Mouse (Mus musculus): ENCODE data around the gene Sh3rf3. TPM values are rescaled to one million over a fixed set of nuclear protein-coding genes. Genes with fewer than 3 reads are reported as not detected.

Gene Sh3rf3
- total RNA-seq (2015; ENCODE audit: low replicate concordance) (not detected in 2 replicates), total RNA-seq (2017; ENCODE audit: low replicate concordance) (not detected in 2 replicates)

DNA sequence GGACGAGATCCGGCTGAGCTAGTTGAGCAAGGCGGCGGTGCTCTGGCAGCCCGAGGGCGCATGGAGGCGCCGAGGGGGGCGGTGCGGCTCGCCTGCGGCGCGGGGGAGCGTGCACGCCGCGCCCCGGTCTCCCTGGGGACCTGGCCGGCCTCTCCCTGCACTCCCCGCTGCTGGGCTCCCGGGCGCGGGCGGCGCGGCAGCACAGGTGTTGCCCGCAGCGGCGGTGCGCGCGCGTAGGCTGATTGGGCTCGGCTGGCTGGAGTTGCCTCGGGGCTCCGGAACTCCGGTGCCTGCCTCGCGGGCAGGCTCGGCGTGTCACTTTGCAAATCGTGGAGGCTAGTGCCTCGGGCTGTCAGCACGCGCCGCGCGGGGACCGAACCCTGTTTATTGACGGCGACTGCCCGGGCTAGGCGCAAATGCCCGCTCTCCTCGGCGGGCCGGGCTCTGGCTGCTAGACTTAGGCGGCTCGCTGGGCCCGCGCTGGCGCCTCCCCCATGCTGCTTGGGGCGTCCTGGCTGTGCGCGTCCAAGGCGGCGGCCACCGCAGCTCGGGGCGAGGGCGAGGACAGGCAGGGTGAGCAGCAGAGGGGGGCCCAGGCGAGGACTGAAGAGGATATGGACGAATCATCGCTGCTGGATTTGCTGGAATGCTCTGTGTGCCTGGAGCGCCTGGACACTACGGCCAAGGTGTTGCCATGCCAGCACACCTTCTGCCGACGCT is at the start of gene Sh3rf3:
Gene Sh3rf3, plus strand, starts transcription at position 279 of the 720 bp plus-strand sequence.
- no peak; the same call in 1 of the 2 replicates for ATAC-seq (replicated peaks; ENCODE audit: low FRiP score, poor library complexity, severe bottlenecking)

DNA sequence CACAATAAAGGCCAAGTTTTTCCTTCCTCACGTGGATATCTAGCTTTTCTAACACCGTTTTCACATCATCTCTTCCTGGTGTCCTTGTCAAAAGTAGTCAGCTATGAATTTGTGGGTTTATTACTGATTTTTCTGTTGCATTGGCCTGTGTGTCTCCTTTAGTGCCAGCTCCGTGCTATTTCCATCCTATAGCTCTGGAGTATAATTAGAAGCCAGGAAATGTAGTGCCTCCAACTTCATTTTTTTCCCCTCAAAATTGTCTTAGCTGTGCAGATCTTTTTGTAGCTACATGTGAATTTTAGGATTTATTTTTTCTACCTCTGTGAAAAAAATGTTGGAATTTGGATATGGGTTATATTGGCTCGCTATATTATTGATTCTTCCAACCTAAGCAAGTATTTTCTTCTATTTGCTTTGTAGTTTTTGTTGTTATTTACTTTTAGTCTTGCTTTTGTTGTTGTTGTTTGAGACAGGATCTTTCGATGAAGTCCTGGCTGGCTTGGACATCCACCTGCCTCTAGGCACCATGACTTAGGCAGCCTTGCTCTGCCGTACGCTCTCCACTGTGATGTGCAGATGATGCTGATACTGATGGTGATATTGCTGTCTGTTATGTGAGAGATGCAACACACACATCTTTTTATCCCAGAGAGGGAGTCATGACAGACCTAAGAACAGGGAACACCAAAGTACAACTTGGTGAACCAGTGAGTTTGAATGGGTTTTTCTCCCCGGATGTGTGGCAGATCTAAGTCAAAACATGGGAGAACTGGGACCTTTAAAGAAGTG is 24.5 kb upstream of the Sh3rf3 start:
- ATAC-seq (replicated peaks; ENCODE audit: low FRiP score, poor library complexity, severe bottlenecking) = no peak

GRCm38 (mm10) chr10:58797555-58797954 is 15.6 kb upstream of the Sh3rf3 start:
- ATAC-seq (replicated peaks; ENCODE audit: low FRiP score, poor library complexity, severe bottlenecking) = no peak

DNA sequence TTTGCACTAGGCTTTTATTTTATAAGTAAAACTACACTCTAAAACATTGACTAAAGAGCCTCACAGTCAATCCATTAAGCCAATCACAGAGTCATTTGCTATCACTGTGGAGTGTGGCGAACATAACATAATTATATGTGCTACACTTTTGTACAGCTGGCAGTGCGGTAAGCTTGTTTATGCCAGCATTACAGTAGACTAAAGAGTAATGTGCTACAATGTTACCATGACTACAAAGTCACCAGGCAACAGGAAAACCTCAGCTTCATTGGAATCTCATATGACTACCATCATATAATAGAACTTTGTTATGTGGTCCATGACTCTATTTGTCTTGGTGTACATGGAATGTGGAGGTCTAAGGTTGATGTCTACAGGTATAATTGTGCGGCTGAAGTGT is 15.0 kb upstream of the Sh3rf3 start:
- no peak for ATAC-seq (replicated peaks; ENCODE audit: low FRiP score, poor library complexity, severe bottlenecking)

- ATAC-seq (replicated peaks; ENCODE audit: low FRiP score, poor library complexity, severe bottlenecking) = no peak
These were observed 12.1 kb upstream of the Sh3rf3 start for GRCm38 (mm10) chr10:58800996-58801433.

DNA sequence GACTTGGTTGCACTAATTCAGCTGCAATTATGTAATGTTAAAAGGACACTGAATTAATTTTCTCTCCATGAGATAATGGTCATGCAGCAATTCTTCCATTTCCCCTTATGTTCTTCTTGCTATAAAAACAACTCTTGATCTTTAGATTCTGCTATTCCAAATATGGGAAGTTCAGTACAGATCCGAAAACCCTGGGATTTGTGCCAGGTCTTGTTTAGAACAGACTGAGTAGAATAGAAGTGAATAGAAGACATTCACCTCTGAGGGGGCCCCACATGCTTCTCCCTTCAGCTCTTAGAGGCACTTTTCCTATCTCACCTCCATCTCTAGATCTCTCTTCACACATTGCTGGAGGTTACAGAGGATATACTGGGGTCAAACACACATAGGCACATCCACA is 10.8 kb upstream of the Sh3rf3 start:
- no peak for ATAC-seq (replicated peaks; ENCODE audit: low FRiP score, poor library complexity, severe bottlenecking)

GRCm38 (mm10) chr10:58807956-58808355 is 5.2 kb upstream of the Sh3rf3 start:
- ATAC-seq (replicated peaks; ENCODE audit: low FRiP score, poor library complexity, severe bottlenecking) = no peak

DNA sequence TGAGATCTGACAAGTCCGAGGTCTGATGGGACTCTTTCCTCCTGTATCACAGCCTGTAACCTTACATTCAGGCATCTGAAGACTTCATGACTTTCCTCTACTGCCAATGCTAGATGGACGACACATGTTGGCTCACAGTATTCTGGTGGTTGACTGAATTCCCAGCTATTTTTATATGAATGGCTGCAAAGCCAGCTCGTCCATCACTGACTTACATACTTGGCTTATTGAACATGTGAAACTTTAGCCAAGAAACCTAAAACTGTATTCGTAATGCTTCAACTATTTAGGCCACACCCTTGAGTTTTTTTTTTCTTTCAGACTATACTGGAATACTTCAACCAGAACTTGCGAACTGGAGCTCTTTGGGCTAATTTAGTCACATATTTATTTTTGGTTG is 3.0 kb upstream of the Sh3rf3 start:
- no peak for ATAC-seq (replicated peaks; ENCODE audit: low FRiP score, poor library complexity, severe bottlenecking)

DNA sequence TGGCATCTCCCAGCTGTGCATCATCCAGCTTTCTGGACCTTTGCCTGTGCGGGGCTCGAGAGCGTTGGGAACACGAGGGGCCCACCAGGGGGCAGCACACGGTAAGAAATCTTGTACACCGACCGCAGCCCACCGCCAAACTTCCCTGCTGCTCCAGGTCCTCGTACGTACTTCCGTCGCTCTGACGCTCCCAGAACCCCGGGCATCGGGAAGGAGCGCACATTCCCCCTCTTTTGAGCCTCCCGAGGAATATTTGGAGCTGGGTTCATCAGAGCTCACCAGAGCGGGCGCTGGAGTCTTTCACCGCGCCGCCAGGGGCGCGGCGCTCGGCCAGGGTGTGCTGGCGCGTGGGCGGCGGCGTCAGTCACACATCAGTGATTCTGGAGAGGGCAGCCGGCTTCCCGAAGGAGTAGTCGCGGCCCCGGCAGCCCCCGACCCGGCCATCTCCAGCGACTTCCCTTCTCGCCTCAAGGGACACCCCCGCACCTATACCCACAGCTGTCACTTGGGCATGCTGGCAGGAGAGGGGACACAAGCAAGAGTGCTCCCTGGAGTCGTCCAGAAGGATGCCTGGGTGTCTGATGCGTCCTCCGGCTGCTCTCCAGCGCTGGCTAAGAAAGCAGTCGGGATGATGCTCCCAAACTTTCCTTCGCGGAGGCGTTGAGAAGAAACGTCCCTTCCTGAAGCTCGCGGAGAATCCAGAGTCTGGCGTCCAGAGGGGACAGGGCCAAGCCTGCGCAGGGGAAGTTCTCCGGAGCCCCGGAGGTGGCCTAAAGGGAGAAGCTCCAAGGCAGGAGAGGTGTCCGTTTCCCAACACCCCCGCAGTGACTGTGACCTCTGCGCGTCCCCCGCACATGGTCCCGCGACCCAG is 714 bp upstream of the Sh3rf3 start:
- ATAC-seq (replicated peaks; ENCODE audit: low FRiP score, poor library complexity, severe bottlenecking) = no peak

GRCm38 (mm10) chr10:58813801-58814191 is 637 bp downstream of the Sh3rf3 start:
- no peak for ATAC-seq (replicated peaks; ENCODE audit: low FRiP score, poor library complexity, severe bottlenecking)

DNA sequence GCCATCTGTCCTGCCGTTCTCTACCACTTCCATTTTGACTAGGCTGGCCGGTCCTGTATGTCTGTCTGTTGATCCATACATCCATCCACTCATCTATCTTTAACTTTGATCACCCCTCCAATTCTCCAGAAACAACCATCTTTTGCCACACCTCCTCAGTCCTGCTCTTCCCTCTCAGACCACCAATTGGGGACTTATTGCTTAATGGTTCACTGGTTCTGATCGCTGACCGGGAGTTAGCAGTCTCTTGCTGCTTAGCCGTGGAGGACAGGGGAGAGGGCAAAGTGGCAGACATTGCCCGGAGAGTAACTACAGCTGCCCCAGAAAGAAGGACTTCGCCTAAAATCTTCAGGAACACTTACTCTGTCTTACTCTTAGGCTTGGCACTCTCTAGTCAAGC is 1.3 kb downstream of the Sh3rf3 start:
- ATAC-seq (replicated peaks; ENCODE audit: low FRiP score, poor library complexity, severe bottlenecking) = no peak

- ATAC-seq (replicated peaks; ENCODE audit: low FRiP score, poor library complexity, severe bottlenecking) = no peak
These were observed 10.9 kb downstream of the Sh3rf3 start for GRCm38 (mm10) chr10:58824016-58824568.

GRCm38 (mm10) chr10:58829251-58830111 is 16.3 kb downstream of the Sh3rf3 start:
- ATAC-seq (replicated peaks; ENCODE audit: low FRiP score, poor library complexity, severe bottlenecking) = no peak

GRCm38 (mm10) chr10:58833146-58833545 is 20.0 kb downstream of the Sh3rf3 start:
- ATAC-seq (replicated peaks; ENCODE audit: low FRiP score, poor library complexity, severe bottlenecking) = no peak

GRCm38 (mm10) chr10:58833741-58834178 is 20.6 kb downstream of the Sh3rf3 start:
- ATAC-seq (replicated peaks; ENCODE audit: low FRiP score, poor library complexity, severe bottlenecking) = no peak

GRCm38 (mm10) chr10:58836391-58836790 is 23.2 kb downstream of the Sh3rf3 start:
- ATAC-seq (replicated peaks; ENCODE audit: low FRiP score, poor library complexity, severe bottlenecking) = no peak

GRCm38 (mm10) chr10:58837504-58837903 is 24.3 kb downstream of the Sh3rf3 start:
- no peak for ATAC-seq (replicated peaks; ENCODE audit: low FRiP score, poor library complexity, severe bottlenecking)

DNA sequence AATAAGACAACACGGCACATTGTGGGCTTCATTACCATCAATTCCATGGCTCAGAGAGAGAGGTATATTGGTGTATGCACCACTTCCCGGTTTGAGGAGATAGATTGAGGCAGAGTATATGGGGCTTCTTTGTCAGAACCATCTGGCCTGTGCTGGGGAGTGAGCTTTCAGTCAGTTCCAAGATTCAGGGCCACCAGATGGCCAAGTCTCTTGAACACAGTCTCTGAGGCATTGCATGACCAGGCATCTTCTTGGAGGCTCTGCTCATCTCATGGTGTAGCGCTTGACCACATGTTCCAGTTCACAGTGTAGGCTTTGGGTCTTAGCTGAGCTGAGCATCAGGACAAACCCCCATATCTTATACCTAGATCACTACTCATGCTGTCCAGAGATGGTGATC is 28.8 kb downstream of the Sh3rf3 start:
- no peak for ATAC-seq (replicated peaks; ENCODE audit: low FRiP score, poor library complexity, severe bottlenecking)

- no peak for ATAC-seq (replicated peaks; ENCODE audit: low FRiP score, poor library complexity, severe bottlenecking)
These were observed 29.9 kb downstream of the Sh3rf3 start for GRCm38 (mm10) chr10:58843100-58843499.

Measured in erythroid progenitor cell, adult 5-6 weeks (primary cell).